Mouse (Mus musculus) midbrain, embryonic 12.5 days (tissue): ENCODE results near the gene Strn4. TPM values are rescaled to one million over a fixed set of nuclear protein-coding genes. Genes with fewer than 3 reads are reported as not detected.

Source experiments
- ATAC-seq: fragments of 200-750 bp; cut with Nextera tagmentation; 2 replicates; pipeline ENCODE4 v1.8.0; 2017; ENCODE audit warnings: low read depth, moderate TSS enrichment, moderate library complexity; ENCODE audit not compliant: low FRiP score
- H3K27ac ChIP-seq: fragments of 300-500 bp; sonication (generic); replicated peaks from 2 replicates; pipeline ENCODE4 v1.5.1; 2016; ENCODE audit warnings: mild to moderate bottlenecking
- H3K27me3 ChIP-seq: fragments of 300-500 bp; sonication (generic); 2 replicates; pipeline ENCODE4 v1.6.1; 2016; ENCODE audit warnings: mild to moderate bottlenecking
- H3K36me3 ChIP-seq: fragments of 300-500 bp; sonication (generic); 2 replicates; pipeline ENCODE4 v1.6.1; 2016
- H3K4me1 ChIP-seq: fragments of 300-500 bp; sonication (generic); 2 replicates; pipeline ENCODE4 v1.6.1; 2016
- H3K4me2 ChIP-seq: fragments of 300-500 bp; sonication (generic); replicated peaks from 2 replicates; pipeline ENCODE4 v1.6.1; 2016; ENCODE audit warnings: mild to moderate bottlenecking, moderate library complexity
- H3K4me3 ChIP-seq: fragments of 300-500 bp; sonication (generic); 2 replicates; pipeline ENCODE4 v1.5.1; 2016; ENCODE audit warnings: mild to moderate bottlenecking
- H3K9ac ChIP-seq: fragments of 300-500 bp; sonication (generic); replicated peaks from 2 replicates; pipeline ENCODE4 v1.6.1; 2016; ENCODE audit warnings: mild to moderate bottlenecking, moderate library complexity
- H3K9me3 ChIP-seq: fragments of 300-500 bp; sonication (generic); 2 replicates; pipeline ENCODE4 v1.6.1; 2016; ENCODE audit warnings: mild to moderate bottlenecking
- WGBS: fragments of 180-500 bp; shearing (Covaris S2); methylation state at CpG from one replicate; pipeline ENCODE4 v1.1.7; 2016; 5-methylcytosine and 5-hydroxymethylcytosine counted together
- polyA plus RNA-seq: library from polyadenylated mRNA; unstranded; fragments of >200 nt; fragmentation: Nextera tagmentation; extraction: Ambion mirVana; gene quantifications from 2 replicates; pipeline ENCODE4 v1.2.1, GENCODE M21; 2016

The Strn4 gene
- polyA plus RNA-seq, 1 experiment from 2014 or later: 191 TPM

GRCm38 (mm10) chr7:16884334-16884733 is 68.6 kb downstream of the Strn4 start:
- H3K4me3 ChIP-seq: no peak overlapping the region
- H3K27me3 ChIP-seq: peaks cover 70% of the 10 kb centered on the region
- peaks cover 9% of the 10 kb centered on the region for H3K9me3 ChIP-seq
- no peak overlapping the region for H3K27ac ChIP-seq
- no peak overlapping the region for H3K9ac ChIP-seq
- peaks cover 13% of the 10 kb centered on the region for H3K4me1 ChIP-seq
- no peak overlapping the region for H3K4me2 ChIP-seq
- peaks cover 38% of the 10 kb centered on the region for H3K36me3 ChIP-seq
- no peak for ATAC-seq
- 71% methylated on average over 4 of the region's 4 CpGs for WGBS

GRCm38 (mm10) chr7:16885271-16885776 is 69.6 kb downstream of the Strn4 start:
- Histone ChIP-seq H3K4me1 (peaks cover 4% of the 10 kb centered on the region), H3K9ac (no peak overlapping the region; the same call in 1 of the 2 replicates), H3K27me3 (peaks cover 79% of the 10 kb centered on the region), H3K36me3 (peaks cover 38% of the 10 kb centered on the region), H3K27ac (no peak overlapping the region), H3K9me3 (peaks cover 9% of the 10 kb centered on the region), H3K4me2 (peak overlapping the region; percentile 37), H3K4me3 (peak overlapping the region; percentile 32)
- 11% methylated on average over 76 of the region's 95 CpGs for WGBS
- peak; percentile 61 for ATAC-seq

- peaks cover 9% of the 10 kb centered on the region for H3K9me3 ChIP-seq
- H3K4me1 ChIP-seq: peaks cover 4% of the 10 kb centered on the region
- ATAC-seq: 0 out of 2 replicates have a peak, but pooled peaks have one; percentile 5
- peaks cover 85% of the 10 kb centered on the region for H3K27me3 ChIP-seq
- 37% methylated on average over 55 of the region's 59 CpGs for WGBS
- peak overlapping the region; percentile 32 for H3K4me3 ChIP-seq
- H3K4me2 ChIP-seq: no peak overlapping the region
- H3K27ac ChIP-seq: no peak overlapping the region
- no peak overlapping the region for H3K9ac ChIP-seq
- H3K36me3 ChIP-seq: peaks cover 38% of the 10 kb centered on the region
Observed at GRCm38 (mm10) chr7:16885905-16886304, 70.2 kb downstream of the Strn4 start.

Other genes with a start within 250 kb of the Strn4 start
- 39.1 and 40.2 TPM in 2 replicates for gene Arhgap35, start 200.9 kb upstream of the Strn4 start, polyA plus RNA-seq
- not detected in 2 replicates for gene Ceacam15, start 140.2 kb upstream of the Strn4 start, polyA plus RNA-seq
- not detected in 2 replicates for gene Ceacam9, start 94.0 kb upstream of the Strn4 start, polyA plus RNA-seq
- gene Ap2s1, start 77.5 kb upstream of the Strn4 start, polyA plus RNA-seq: 278 and 285 TPM in 2 replicates
- gene Slc1a5, start 34.5 kb upstream of the Strn4 start, polyA plus RNA-seq: 33.3 and 33.6 TPM in 2 replicates
- gene Fkrp, start 843 bp downstream of the Strn4 start, polyA plus RNA-seq: 36.9 and 41.2 TPM in 2 replicates
- 10.2 and 12.0 TPM in 2 replicates for gene Prkd2, start 27.0 kb downstream of the Strn4 start, polyA plus RNA-seq
- 4.7 and 6.2 TPM in 2 replicates for gene Dact3, start 59.4 kb downstream of the Strn4 start, polyA plus RNA-seq
- 12.1 and 26.0 TPM in 2 replicates for gene Gng8, start 75.9 kb downstream of the Strn4 start, polyA plus RNA-seq
- 1.1 and 1.2 TPM in 2 replicates for gene Ptgir, start 90.6 kb downstream of the Strn4 start, polyA plus RNA-seq
- 223 and 224 TPM in 2 replicates for gene Calm3, start 108.2 kb downstream of the Strn4 start, polyA plus RNA-seq
- gene Pnmal2, start 128.8 kb downstream of the Strn4 start, polyA plus RNA-seq: 49.3 and 55.3 TPM in 2 replicates
- 28.8 and 34.8 TPM in 2 replicates for gene Pnmal1, start 143.8 kb downstream of the Strn4 start, polyA plus RNA-seq
- gene Gm42372, start 167.2 kb downstream of the Strn4 start, polyA plus RNA-seq: 1.7 and 1.8 TPM in 2 replicates
- gene Ccdc8, start 176.8 kb downstream of the Strn4 start, polyA plus RNA-seq: 7.0 and 12.6 TPM in 2 replicates
- gene Ppp5c, start 212.0 kb downstream of the Strn4 start, polyA plus RNA-seq: 102 TPM in 2 replicates
- 4.9 and 5.1 TPM in 2 replicates for gene Hif3a, start 246.5 kb downstream of the Strn4 start, polyA plus RNA-seq